Mouse (Mus musculus) limb, embryonic 14.5 days (tissue): Measurements from ENCODE around the gene Trpv1. TPM values are rescaled to one million over a fixed set of nuclear protein-coding genes. Genes with fewer than 3 reads are reported as not detected.

Source experiments
- ATAC-seq: fragments of 200-750 bp; cut with Nextera tagmentation; 2 replicates; pipeline ENCODE4 v1.8.0; 2017; ENCODE audit warnings: low read depth, moderate number of reproducible peaks, moderate TSS enrichment; ENCODE audit not compliant: low FRiP score
- DNase-seq: peaks from one replicate; pipeline ENCODE4 v3.0.0-alpha.2; 2015; ENCODE audit warnings: low spot score
- H3K27ac ChIP-seq: fragments of 300-500 bp; sonication (generic); replicated peaks from 2 replicates; pipeline ENCODE4 v1.5.1; 2014; ENCODE audit warnings: low read depth, mild to moderate bottlenecking, low read length, moderate library complexity, mixed read lengths
- H3K27me3 ChIP-seq: fragments of 300-500 bp; sonication (generic); 2 replicates; pipeline ENCODE4 v1.6.1; 2014; ENCODE audit warnings: low read length, mixed read lengths; ENCODE audit not compliant: control insufficient read depth, insufficient read depth
- H3K36me3 ChIP-seq: fragments of 300-500 bp; sonication (generic); 2 replicates; pipeline ENCODE4 v1.6.1; 2014; ENCODE audit warnings: mild to moderate bottlenecking, low read length, moderate library complexity, mixed read lengths; ENCODE audit not compliant: control insufficient read depth, insufficient read depth
- H3K4me1 ChIP-seq: fragments of 300-500 bp; sonication (generic); 2 replicates; pipeline ENCODE4 v1.6.1; 2014; ENCODE audit warnings: antibody characterized with exemption, low read length, mixed read lengths; ENCODE audit not compliant: control insufficient read depth, insufficient read depth
- H3K4me2 ChIP-seq: fragments of 300-500 bp; sonication (generic); replicated peaks from 2 replicates; pipeline ENCODE4 v1.6.1; 2014; ENCODE audit warnings: low read depth, mild to moderate bottlenecking, low read length, moderate library complexity; ENCODE audit not compliant: severe bottlenecking
- H3K4me3 ChIP-seq: fragments of 300-500 bp; sonication (generic); replicated peaks from 2 replicates; pipeline ENCODE4 v1.5.1; 2014; ENCODE audit warnings: low read length
- H3K9ac ChIP-seq: fragments of 300-500 bp; sonication (generic); 2 replicates; pipeline ENCODE4 v1.6.1; 2014; ENCODE audit warnings: mild to moderate bottlenecking, low read depth, low read length, moderate library complexity; ENCODE audit not compliant: severe bottlenecking
- H3K9me3 ChIP-seq: fragments of 300-500 bp; sonication (generic); 2 replicates; pipeline ENCODE4 v1.6.1; 2016; ENCODE audit warnings: low read length; ENCODE audit not compliant: control insufficient read depth
- POLR2A ChIP-seq: fragments of 200-500 bp; IDR thresholded peaks from 2 replicates; pipeline ENCODE4 v1.8.0; 2012; ENCODE audit warnings: inconsistent platforms, mild to moderate bottlenecking, moderate library complexity, borderline replicate concordance; ENCODE audit not compliant: insufficient read depth, insufficient read length; ENCODE audit errors: extremely low read depth
- WGBS: fragments of 180-500 bp; shearing (Covaris S2); extraction: QIAGEN DNeasy Blood & Tissue Kit; methylation state at CpG from one replicate; pipeline ENCODE4 v1.1.7; 2014; 5-methylcytosine and 5-hydroxymethylcytosine counted together
- polyA plus RNA-seq, 2 experiments: library from polyadenylated mRNA; depleted of rRNA in 1 of 2; stranded (reverse) in 1 of 2; unstranded in 1 of 2; fragments of >200 nt; fragmentation: Nextera tagmentation in 1 of 2; extraction: Ambion mirVana in 1 of 2; gene quantifications; 2 replicates each; pipeline versions ENCODE4 v1.2.1 to v1.2.3; 2012 to 2014

Trpv1 gene
- polyA plus RNA-seq, 2 experiments, result 0.20 TPM; not detected in 1

GRCm38 (mm10) chr11:73198190-73198589 lies 35.9 kb upstream of the Trpv1 start:
- peak overlapping the region; percentile 53 for H3K9ac ChIP-seq
- no peak overlapping the region for H3K27ac ChIP-seq
- no peak for ATAC-seq
- WGBS, result 9% methylated on average over 1 of the region's 1 CpGs
- peak overlapping the region; percentile 66 for H3K4me3 ChIP-seq
- H3K4me2 ChIP-seq, result peak overlapping the region; percentile 93
- H3K9me3 ChIP-seq, result no peaks in the 10 kb centered on the region
- H3K4me1 ChIP-seq, result peaks cover 3% of the 10 kb centered on the region; the same call in 1 of the 2 replicates
- TF ChIP-seq POLR2A, result no peak
- no peak for DNase-seq
- H3K36me3 ChIP-seq, result 0 out of 2 replicates have a peak, but pooled peaks cover 3% of the 10 kb centered on the region
- H3K27me3 ChIP-seq, result no peaks in the 10 kb centered on the region

- peak; percentile 97 for ATAC-seq
- no peak within 1 kb of the TSS for H3K27ac ChIP-seq
Measured at GRCm38 (mm10) chr11:73198603-73199229, 35.4 kb upstream of the Trpv1 start, which contains the start of gene Ctns. TSS of gene Ctns (minus strand) at chr11:73199042.

GRCm38 (mm10) chr11:73199230-73199712 lies 34.8 kb upstream of the Trpv1 start, which contains the start of gene Shpk:
TSS of gene Shpk (plus strand) at chr11:73199460.
- H3K27ac ChIP-seq, result no peak within 1 kb of the TSS
- WGBS, result 0% methylated on average over 32 of the region's 32 CpGs
- H3K4me3 ChIP-seq, result peak within 1 kb of the TSS; percentile 66
- no peaks in the 10 kb centered on the region for H3K27me3 ChIP-seq
- peak within 1 kb of the TSS; percentile 68 for H3K9ac ChIP-seq
- peaks cover 3% of the 10 kb centered on the region; the same call in 1 of the 2 replicates for H3K4me1 ChIP-seq
- no peak for TF ChIP-seq POLR2A
- no peaks in the 10 kb centered on the region for H3K9me3 ChIP-seq
- H3K36me3 ChIP-seq, result 0 out of 2 replicates have a peak, but pooled peaks cover 3% of the 10 kb centered on the region
- peak; percentile 99 for ATAC-seq
- peak within 1 kb of the TSS; percentile 93 for H3K4me2 ChIP-seq
- DNase-seq, result peak; percentile 97

More at GRCm38 (mm10) chr11:73198603-73199229, 35.4 kb upstream of the Trpv1 start, which contains the start of gene Ctns:
- peak within 1 kb of the TSS; percentile 68 for H3K9ac ChIP-seq
- WGBS, result 1% methylated on average over 22 of the region's 22 CpGs
- H3K4me3 ChIP-seq, result peak within 1 kb of the TSS; percentile 66
- no peaks in the 10 kb centered on the region for H3K27me3 ChIP-seq
- no peaks in the 10 kb centered on the region for H3K9me3 ChIP-seq
- H3K36me3 ChIP-seq, result 0 out of 2 replicates have a peak, but pooled peaks cover 3% of the 10 kb centered on the region
- H3K4me1 ChIP-seq, result peaks cover 3% of the 10 kb centered on the region; the same call in 1 of the 2 replicates
- H3K4me2 ChIP-seq, result peak within 1 kb of the TSS; percentile 93
- DNase-seq, result peak; percentile 80
- TF ChIP-seq POLR2A, result peak; percentile 44; the same call in 1 of the 2 replicates

- Histone ChIP-seq H3K9ac (peak overlapping the region; percentile 68), H3K9me3 (no peaks in the 10 kb centered on the region), H3K27ac (no peak overlapping the region), H3K4me2 (peak overlapping the region; percentile 93), H3K36me3 (0 out of 2 replicates have a peak, but pooled peaks cover 3% of the 10 kb centered on the region), H3K4me3 (peak overlapping the region; percentile 66), H3K4me1 (peaks cover 3% of the 10 kb centered on the region; the same call in 1 of the 2 replicates), H3K27me3 (no peaks in the 10 kb centered on the region)
- DNase-seq (no peak), ATAC-seq (no peak)
- no peak for TF ChIP-seq POLR2A
- 3% methylated on average over 11 of the region's 12 CpGs for WGBS
Measured at GRCm38 (mm10) chr11:73199879-73200278, 34.2 kb upstream of the Trpv1 start.

GRCm38 (mm10) chr11:73201021-73201420 lies 33.1 kb upstream of the Trpv1 start:
- 65% methylated on average over 2 of the region's 2 CpGs for WGBS
- TF ChIP-seq POLR2A, result no peak
- ATAC-seq (no peak), DNase-seq (no peak)
- Histone ChIP-seq H3K27me3 (no peaks in the 10 kb centered on the region), H3K9ac (no peak overlapping the region), H3K4me3 (no peak overlapping the region), H3K9me3 (no peaks in the 10 kb centered on the region), H3K4me1 (peaks cover 3% of the 10 kb centered on the region; the same call in 1 of the 2 replicates), H3K27ac (no peak overlapping the region), H3K4me2 (no peak overlapping the region), H3K36me3 (no peaks in the 10 kb centered on the region)
